Mouse (Mus musculus) megakaryocyte, adult 5-6 weeks (primary cell): Measurements from ENCODE around the gene Slc5a6. TPM values are rescaled to one million over a fixed set of nuclear protein-coding genes. Genes with fewer than 3 reads are reported as not detected.
"Not testable (repeated sequence)": the region's sequence is repeated elsewhere in the genome, so short reads cannot be mapped to it uniquely, and the experiment has no call there.

ENCODE experiments used
- ATAC-seq: 2 replicates; pipeline ENCODE4 v1.8.0; 2016; ENCODE audit warnings: mild to moderate bottlenecking, inconsistent platforms; ENCODE audit not compliant: poor library complexity, severe bottlenecking
- total RNA-seq, 2 experiments: library from RNA; stranded (forward) in 1 of 2; stranded (reverse) in 1 of 2; fragments of 153-499, 151-499 nt in 1 of 2; fragments of 221-1000, 200-1000 nt in 1 of 2; gene quantifications; 2 replicates each; pipeline versions ENCODE4 v1.2.3 to v1.2.4; 2015 to 2017

Slc5a6 gene
- total RNA-seq, 2 experiments from 2014 or later: 1.4 to 2.0 TPM

- no peak for ATAC-seq
Measured at GRCm38 (mm10) chr5:31071059-31071458, 22.3 kb upstream of the Slc5a6 start.

- ATAC-seq: no peak
Measured at GRCm38 (mm10) chr5:31069810-31070209, 21.1 kb upstream of the Slc5a6 start.

GRCm38 (mm10) chr5:31055216-31056140 lies 6.8 kb upstream of the Slc5a6 start:
- 0 out of 2 replicates have a peak, but pooled peaks have one; percentile 9 for ATAC-seq

GRCm38 (mm10) chr5:31054261-31055215 lies 5.8 kb upstream of the Slc5a6 start, which contains the start of gene Cad:
Cad (plus strand) TSS chr5:31054780.
- ATAC-seq: peak; percentile 99

GRCm38 (mm10) chr5:31053728-31054127 lies 5.0 kb upstream of the Slc5a6 start:
- ATAC-seq: not testable (repeated sequence)

DNA sequence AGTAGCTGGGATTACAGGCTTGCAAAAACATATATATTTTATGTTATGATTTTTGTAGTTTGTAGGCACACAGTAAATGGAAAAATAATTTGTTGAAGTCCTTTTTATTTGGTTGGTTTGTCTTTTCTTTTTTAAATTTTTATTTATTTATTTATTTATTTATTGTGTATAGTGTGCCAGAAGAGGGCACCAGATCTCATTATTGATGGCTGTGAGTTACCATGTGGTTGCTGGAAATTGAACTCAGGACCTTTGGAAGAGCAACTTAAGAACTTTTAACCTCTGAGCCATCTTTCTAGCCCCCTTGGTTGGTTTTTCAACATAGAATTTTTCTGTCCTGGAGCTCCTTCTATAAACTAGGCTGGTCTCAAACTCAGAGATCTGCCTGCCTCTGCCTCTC lies 1.7 kb upstream of the Slc5a6 start:
- ATAC-seq: no peak

GRCm38 (mm10) chr5:31047848-31048762 lies 619 bp downstream of the Slc5a6 start, which contains the start of gene Atraid:
Atraid (plus strand) TSS chr5:31048312.
- ATAC-seq: peak; percentile 89

GRCm38 (mm10) chr5:31047074-31047473 lies 1.6 kb downstream of the Slc5a6 start:
- ATAC-seq: no peak

- ATAC-seq: no peak
Measured at GRCm38 (mm10) chr5:31046416-31046815, 2.3 kb downstream of the Slc5a6 start.

GRCm38 (mm10) chr5:31038171-31038845 lies 10.4 kb downstream of the Slc5a6 start:
- ATAC-seq: no peak

DNA sequence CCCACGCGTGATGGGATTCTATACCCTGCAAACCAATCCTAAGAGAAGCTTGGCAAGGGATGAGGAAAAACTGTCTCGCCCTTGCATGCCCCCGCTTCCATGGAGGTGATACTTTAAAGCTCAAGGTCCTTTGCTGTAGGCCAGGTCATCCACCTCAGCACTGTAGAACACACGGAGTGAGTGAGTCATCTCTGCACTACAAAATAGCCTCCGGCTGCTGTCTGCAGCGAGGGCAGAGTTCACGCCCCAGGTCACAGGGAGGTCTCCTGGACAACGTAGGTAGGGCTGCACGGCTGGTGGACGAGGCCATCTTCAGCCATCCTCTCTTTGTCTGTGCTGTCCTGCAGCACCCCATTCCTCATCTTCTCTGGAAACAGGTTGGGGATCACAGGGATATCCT lies 12.2 kb downstream of the Slc5a6 start:
- ATAC-seq: not testable (repeated sequence)

DNA sequence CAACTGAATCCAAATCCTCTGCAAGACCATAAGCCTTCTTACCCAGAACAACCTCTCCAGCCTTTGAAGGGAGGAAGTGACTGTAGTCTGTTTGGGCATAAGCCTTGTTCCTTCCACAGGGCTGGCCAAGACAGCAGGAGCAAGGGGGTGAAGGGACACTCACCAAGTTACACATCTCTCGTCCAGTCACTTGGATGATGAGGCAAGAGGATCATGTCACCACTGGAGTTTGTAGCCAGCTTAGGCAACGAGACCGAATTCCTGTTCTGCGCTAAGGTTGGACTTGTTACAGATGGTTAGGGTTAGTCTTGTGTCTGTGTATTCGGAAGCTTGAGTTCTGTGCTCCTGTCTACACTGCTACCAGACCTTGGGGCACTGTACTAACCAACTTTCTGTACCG lies 14.1 kb downstream of the Slc5a6 start:
- ATAC-seq: no peak

GRCm38 (mm10) chr5:31031508-31031907 lies 17.2 kb downstream of the Slc5a6 start:
- no peak for ATAC-seq

DNA sequence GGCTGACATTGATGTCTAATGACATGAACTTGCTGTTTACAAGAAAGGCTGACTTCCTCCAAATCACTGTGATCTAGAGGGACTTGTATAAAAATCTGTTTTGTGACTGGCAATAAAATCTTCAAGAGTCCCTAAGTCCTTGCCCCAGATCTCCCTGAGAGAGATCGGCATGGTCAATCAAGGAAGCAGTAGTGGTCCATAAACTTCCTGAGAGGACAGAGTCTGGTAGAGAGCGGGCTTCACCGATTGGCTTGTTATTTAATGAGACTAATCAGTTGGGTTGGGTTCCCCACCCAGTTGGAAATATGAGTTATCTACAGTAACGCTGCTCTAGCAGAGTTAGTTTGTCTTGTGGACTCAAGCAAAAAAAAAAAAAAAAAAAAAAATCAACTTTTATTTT lies 17.8 kb downstream of the Slc5a6 start:
- no peak for ATAC-seq

GRCm38 (mm10) chr5:31024641-31025040 lies 24.1 kb downstream of the Slc5a6 start:
- ATAC-seq: no peak

DNA sequence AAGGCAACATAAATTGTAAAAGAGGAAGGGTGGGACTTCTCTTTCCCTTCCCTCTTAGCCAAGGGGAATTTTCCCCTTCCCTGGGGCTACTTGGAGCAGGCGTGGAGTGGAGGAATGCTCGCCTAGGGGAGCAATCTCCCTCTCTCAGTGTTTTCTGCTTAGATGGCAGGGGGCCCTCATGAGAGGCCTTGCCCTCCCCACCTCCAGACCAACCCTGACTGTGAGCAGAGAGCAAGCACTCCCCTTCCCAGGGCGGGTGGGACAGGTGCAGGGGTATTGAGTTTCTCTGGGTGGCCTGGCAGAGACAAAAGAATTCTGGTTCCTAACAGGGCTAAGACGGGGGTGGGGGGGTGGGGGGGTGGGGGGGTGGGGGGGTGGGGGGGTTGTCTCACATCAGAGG lies 25.5 kb downstream of the Slc5a6 start:
- no peak for ATAC-seq

DNA sequence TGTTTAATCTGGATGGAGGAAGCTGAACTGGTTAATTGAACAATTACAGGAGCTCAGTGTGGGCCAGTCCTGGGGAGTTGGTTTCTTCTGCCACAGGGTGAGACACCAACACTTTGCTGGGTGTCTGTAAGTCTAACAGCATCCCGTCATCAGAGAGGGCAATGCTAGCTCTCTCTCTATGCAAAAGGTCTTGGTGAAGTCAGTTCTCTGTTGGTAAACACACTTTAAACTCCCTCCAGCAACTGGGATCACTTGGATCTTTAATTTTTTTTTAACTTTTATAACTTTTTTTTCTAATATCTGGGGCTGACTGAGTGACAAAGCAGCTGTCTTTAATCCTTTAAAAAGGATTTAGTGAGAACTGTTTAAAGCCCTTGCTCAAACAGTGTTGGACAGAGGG lies 26.0 kb downstream of the Slc5a6 start:
- no peak for ATAC-seq

DNA sequence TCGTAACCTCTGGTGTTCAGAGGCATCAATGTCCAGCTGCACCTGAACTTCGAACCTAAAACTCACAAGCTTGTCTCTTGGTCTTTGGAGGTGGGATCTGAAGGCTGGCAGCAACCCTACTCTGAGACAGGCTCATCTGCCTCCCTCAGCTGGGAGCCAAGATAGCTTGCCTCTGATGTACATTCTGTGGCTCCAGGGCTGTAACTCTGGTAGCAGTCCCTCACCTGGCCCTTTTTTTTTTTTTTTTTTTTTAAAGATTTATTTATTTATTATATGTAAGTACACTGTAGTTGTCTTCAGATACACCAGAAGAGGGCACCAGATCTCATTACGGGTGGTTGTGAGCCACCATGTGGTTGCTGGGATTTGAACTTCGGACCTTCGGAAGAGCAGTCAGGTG lies 26.9 kb downstream of the Slc5a6 start:
- ATAC-seq: not testable (repeated sequence)

DNA sequence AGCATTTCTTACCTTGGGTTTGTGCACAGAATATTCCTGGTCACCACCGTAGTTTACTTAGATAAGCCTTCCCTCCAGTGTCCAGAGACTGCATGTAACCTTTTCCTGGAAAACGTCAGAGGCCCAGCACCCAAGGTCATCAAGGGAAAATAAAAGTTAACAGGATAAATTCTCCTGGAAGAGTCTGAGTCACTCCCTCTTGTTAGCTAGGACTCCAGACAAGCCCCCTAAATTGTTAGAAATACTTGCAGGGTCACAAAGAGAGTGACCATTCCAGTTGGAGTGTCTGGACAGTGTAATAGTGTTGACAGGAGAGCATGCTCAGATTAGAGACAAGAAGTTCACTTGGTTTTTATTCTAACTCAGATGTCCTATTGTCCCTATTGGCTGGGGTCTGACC lies 32.8 kb downstream of the Slc5a6 start:
- ATAC-seq: no peak

DNA sequence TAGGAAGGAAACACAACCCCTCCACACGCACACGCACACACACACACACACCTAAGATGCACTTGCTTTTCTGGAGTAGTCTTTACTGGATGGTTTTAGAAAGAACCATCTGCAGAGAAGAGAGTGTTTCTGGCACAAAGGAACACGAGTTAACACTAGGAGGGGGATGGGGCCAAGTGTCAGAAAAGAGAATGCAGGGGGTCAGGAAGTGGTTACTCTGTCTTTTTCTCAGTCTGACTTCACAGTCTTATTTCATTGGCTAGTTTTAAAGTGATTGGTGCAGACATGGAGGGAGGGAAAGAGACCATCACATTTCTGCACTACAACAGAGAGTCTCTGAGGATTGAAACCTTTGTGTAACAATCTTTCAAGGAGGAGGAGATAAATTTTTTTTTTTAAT lies 36.0 kb downstream of the Slc5a6 start:
- ATAC-seq: no peak
